In genomic region chr11:75537491-75538183, GRCm38 (mm10) we compare ENCODE assay signal across 8 mouse cellular contexts. TPM values are rescaled to one million over a fixed set of nuclear protein-coding genes. Genes with fewer than 3 reads are reported as not detected.
DNase-seq lines count a peak whose midpoint lies in the region; ATAC-seq and TF ChIP-seq lines count a peak whose summit lies in the region.

No protein-coding gene starts in this region.

- peak overlapping the region; percentile 16; the same call in 1 of the 2 replicates for H3K27ac ChIP-seq in liver, adult 2 months (replicated peaks; ENCODE audit: insufficient read depth, low read depth, low read length)
- peak overlapping the region; percentile 54 for H3K27ac ChIP-seq in hindbrain, embryonic 15.5 days (replicated peaks)

- intact Hi-C loops in left cerebral cortex, postnatal 25 days (cut with DNase I): no loop called here
- intact Hi-C loops in gastrocnemius, postnatal 36 days (cut with DNase I): no loop called here

- no peaks in the 10 kb centered on the region for H3K27me3 ChIP-seq in liver, adult 2 months (ENCODE audit: control insufficient read depth, insufficient read depth, low read length)
- no peaks in the 10 kb centered on the region for H3K27me3 ChIP-seq in hindbrain, embryonic 15.5 days

- H3K4me3 ChIP-seq in liver, adult 2 months (ENCODE audit: insufficient read depth, low read depth, low read length): no peak overlapping the region
- H3K4me3 ChIP-seq in hindbrain, embryonic 15.5 days: no peak overlapping the region

- H3K9me3 ChIP-seq in hindbrain, embryonic 15.5 days: no peaks in the 10 kb centered on the region

- ATAC-seq in hindbrain, embryonic 15.5 days (ENCODE audit: low FRiP score, low read depth): 0 out of 2 replicates have a peak, but pooled peaks have one; percentile 21

- H3K4me2 ChIP-seq in hindbrain, embryonic 15.5 days: no peak overlapping the region

- DNase-seq in liver, adult 2 months (ENCODE audit: extremely low read depth, low read depth, low spot score): no peak
- DNase-seq in liver: no peak
- peak; percentile 83 for DNase-seq in cerebellum, adult 9-11 months
- DNase-seq in mesoderm, embryonic 11.5 days (ENCODE audit: low read depth, low spot score): peak; percentile 52
- no peak for DNase-seq in urinary bladder, postnatal 25 days (ENCODE audit: low spot score)
- DNase-seq in left cerebral cortex, postnatal 25 days (ENCODE audit: low spot score in 2 of 2): no peak
- DNase-seq in gastrocnemius, postnatal 36 days: no peak

- no peaks in the 10 kb centered on the region for H3K79me2 ChIP-seq in liver, adult 2 months (ENCODE audit: control insufficient read depth, insufficient read depth, low read length)

- 70% methylated on average over 11 of the region's 11 CpGs for WGBS in liver, adult 2 months
- WGBS in hindbrain, embryonic 15.5 days: 42% methylated on average over 11 of the region's 11 CpGs

- 0 out of 2 replicates have a peak overlapping the region, but pooled peaks have one; percentile 0 for H3K9ac ChIP-seq in liver, adult 2 months (ENCODE audit: low read depth, low read length)
- 0 out of 2 replicates have a peak overlapping the region, but pooled peaks have one; percentile 11 for H3K9ac ChIP-seq in hindbrain, embryonic 15.5 days

- TF ChIP-seq CTCF in liver, adult 2 months (IDR thresholded peaks at IDR 0.05; ENCODE audit: low read depth, low read length): no peak

- H3K4me1 ChIP-seq in liver, adult 2 months (ENCODE audit: control insufficient read depth, insufficient read depth, low read length): no peaks in the 10 kb centered on the region
- H3K4me1 ChIP-seq in hindbrain, embryonic 15.5 days (replicated peaks): peaks cover 74% of the 10 kb centered on the region

- no peaks in the 10 kb centered on the region for H3K36me3 ChIP-seq in liver, adult 2 months (ENCODE audit: control insufficient read depth, insufficient read depth, low read length)
- H3K36me3 ChIP-seq in hindbrain, embryonic 15.5 days: no peaks in the 10 kb centered on the region

- TF ChIP-seq POLR2A in liver, adult 2 months (IDR thresholded peaks at IDR 0.05; ENCODE audit: extremely low read depth, insufficient read depth, low read length): no peak

RNA-seq across cellular contexts. Expression of gene Slc43a2, which starts 6.1 kb away (rescaled TPM):
- total RNA-seq in liver, adult 2 months (2014; rRNA removed): 4.1 and 8.9 TPM in 2 replicates
- polyA plus RNA-seq in liver, adult 2 months (2012; rRNA removed): 5.2 and 8.0 TPM in 2 replicates
- 15.2 and 17.6 TPM in 2 replicates for polyA plus RNA-seq in hindbrain, embryonic 15.5 days (2015; fragmentation: Nextera tagmentation; extraction: Ambion mirVana)
- total RNA-seq in left cerebral cortex, postnatal 25 days (2021): 10 to 100 TPM; 50.3 to 59.4 TPM
- 10 to 100 TPM; 17.6 to 26.9 TPM for total RNA-seq in gastrocnemius, postnatal 36 days (2021)

RNA-seq across cellular contexts. Expression of gene Scarf1, which starts 24.3 kb away (rescaled TPM):
- 5.8 and 7.5 TPM in 2 replicates for total RNA-seq in liver, adult 2 months (2014; rRNA removed)
- 10.3 and 16.9 TPM in 2 replicates for polyA plus RNA-seq in liver, adult 2 months (2012; rRNA removed)
- 4.0 and 4.5 TPM in 2 replicates for polyA plus RNA-seq in hindbrain, embryonic 15.5 days (2015; fragmentation: Nextera tagmentation; extraction: Ambion mirVana)
- total RNA-seq in left cerebral cortex, postnatal 25 days (2021): 1 to 10 TPM; 1.7 to 2.1 TPM
- total RNA-seq in gastrocnemius, postnatal 36 days (2021): 1 to 10 TPM; 2.8 to 3.1 TPM

RNA-seq across cellular contexts. Expression of gene Rilp, which starts 27.7 kb away (rescaled TPM):
- total RNA-seq in liver, adult 2 months (2014; rRNA removed): 23.0 and 27.9 TPM in 2 replicates
- 29.8 and 32.6 TPM in 2 replicates for polyA plus RNA-seq in liver, adult 2 months (2012; rRNA removed)
- 2.7 and 3.1 TPM in 2 replicates for polyA plus RNA-seq in hindbrain, embryonic 15.5 days (2015; fragmentation: Nextera tagmentation; extraction: Ambion mirVana)
- 1 to 10 TPM; 2.0 to 2.7 TPM for total RNA-seq in left cerebral cortex, postnatal 25 days (2021)
- 10 to 100 TPM; 39.1 to 40.1 TPM for total RNA-seq in gastrocnemius, postnatal 36 days (2021)

RNA-seq across cellular contexts. Expression of gene Pitpna, which starts 50.3 kb away (rescaled TPM):
- 19.7 and 21.0 TPM in 2 replicates for total RNA-seq in liver, adult 2 months (2014; rRNA removed)
- polyA plus RNA-seq in liver, adult 2 months (2012; rRNA removed): 24.6 and 28.9 TPM in 2 replicates
- 120 and 124 TPM in 2 replicates for polyA plus RNA-seq in hindbrain, embryonic 15.5 days (2015; fragmentation: Nextera tagmentation; extraction: Ambion mirVana)
- total RNA-seq in left cerebral cortex, postnatal 25 days (2021): 100 to 1,000 TPM; 330 to 346 TPM
- 100 to 1,000 TPM; 186 to 223 TPM for total RNA-seq in gastrocnemius, postnatal 36 days (2021)

RNA-seq across cellular contexts. Expression of gene Prpf8, which starts 51.0 kb away (rescaled TPM):
- 72.8 and 102 TPM in 2 replicates for total RNA-seq in liver, adult 2 months (2014; rRNA removed)
- polyA plus RNA-seq in liver, adult 2 months (2012; rRNA removed): 59.4 and 63.3 TPM in 2 replicates
- polyA plus RNA-seq in hindbrain, embryonic 15.5 days (2015; fragmentation: Nextera tagmentation; extraction: Ambion mirVana): 51.2 and 54.6 TPM in 2 replicates
- 100 to 1,000 TPM; 120 to 127 TPM for total RNA-seq in left cerebral cortex, postnatal 25 days (2021)
- 10 to 100 TPM; 56.1 to 64.1 TPM for total RNA-seq in gastrocnemius, postnatal 36 days (2021)

Comparison
In these comparisons a context has a peak if more than half of its experiments do, and no peak if none do; other contexts are left out.
1. DNase-seq: peak in cerebellum, adult 9-11 months (single experiment) and mesoderm, embryonic 11.5 days (single experiment); none in liver, adult 2 months (single experiment), liver (single experiment), urinary bladder, postnatal 25 days (single experiment), left cerebral cortex, postnatal 25 days (0 of 2) and gastrocnemius, postnatal 36 days (0 of 2).